Mouse (Mus musculus): ENCODE results near the gene Ostc. TPM values are rescaled to one million over a fixed set of nuclear protein-coding genes. Genes with fewer than 3 reads are reported as not detected.

Ostc gene
- polyA plus RNA-seq, 1 experiment from 2014 or later: 359 TPM

- DNase-seq (ENCODE audit: low spot score): no peak
- no peak for TF ChIP-seq CTCF (IDR thresholded peaks at IDR 0.05; ENCODE audit: low read depth)
- H3K27me3 ChIP-seq (ENCODE audit: insufficient read depth, low read length): no peaks in the 10 kb centered on the region
- H3K4me3 ChIP-seq (replicated peaks; ENCODE audit: low read depth, low read length): no peak overlapping the region
- no peak for ATAC-seq (replicated peaks; ENCODE audit: low FRiP score, low read depth)
- H3K4me1 ChIP-seq (replicated peaks; ENCODE audit: insufficient read depth, low read length): peaks cover 4% of the 10 kb centered on the region
- H3K36me3 ChIP-seq (ENCODE audit: insufficient read depth, low read length): no peaks in the 10 kb centered on the region
- no peak overlapping the region for H3K4me2 ChIP-seq (ENCODE audit: low read length)
- no peaks in the 10 kb centered on the region for H3K9me3 ChIP-seq (replicated peaks; ENCODE audit: low read length)
- WGBS: 37% methylated on average over 6 of the region's 6 CpGs
- no peak overlapping the region for H3K9ac ChIP-seq (ENCODE audit: low read depth, low read length)
- H3K27ac ChIP-seq: no peak overlapping the region
Observed at GRCm38 (mm10) chr3:130712891-130713290, 3.6 kb upstream of the Ostc start.

DNA sequence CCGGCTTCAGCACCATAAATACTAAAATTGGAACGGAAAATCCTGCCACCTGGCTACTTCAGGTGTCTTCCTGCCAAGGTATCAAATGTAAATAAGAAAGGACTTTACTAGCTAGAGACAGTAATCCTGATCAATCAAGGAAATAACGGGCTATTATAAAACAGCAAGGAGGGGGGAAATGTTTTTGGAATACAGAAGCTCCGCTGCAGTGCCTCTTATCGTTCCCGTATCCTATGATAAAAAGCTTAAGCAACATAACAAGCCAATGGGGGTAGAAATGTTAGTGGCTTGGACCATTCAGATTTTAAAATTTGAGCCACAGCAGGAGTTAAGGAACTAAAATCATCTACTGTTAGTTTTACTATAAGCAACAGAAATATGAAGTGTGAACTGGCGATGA, 859 bp upstream of the Ostc start:
- Histone ChIP-seq H3K27ac (no peak overlapping the region), H3K36me3 (ENCODE audit: insufficient read depth, low read length) (0 out of 2 replicates have a peak, but pooled peaks cover under 1% of the 10 kb centered on the region), H3K4me2 (ENCODE audit: low read length) (peak overlapping the region; percentile 78), H3K9me3 (replicated peaks; ENCODE audit: low read length) (no peaks in the 10 kb centered on the region), H3K27me3 (ENCODE audit: insufficient read depth, low read length) (no peaks in the 10 kb centered on the region), H3K4me3 (replicated peaks; ENCODE audit: low read depth, low read length) (no peak overlapping the region), H3K4me1 (replicated peaks; ENCODE audit: insufficient read depth, low read length) (peaks cover 9% of the 10 kb centered on the region), H3K9ac (ENCODE audit: low read depth, low read length) (no peak overlapping the region)
- ATAC-seq (replicated peaks; ENCODE audit: low FRiP score, low read depth) (no peak), DNase-seq (ENCODE audit: low spot score) (no peak)
- TF ChIP-seq CTCF (IDR thresholded peaks at IDR 0.05; ENCODE audit: low read depth): no peak
- 49% methylated on average over 7 of the region's 7 CpGs for WGBS

- Histone ChIP-seq H3K9me3 (replicated peaks; ENCODE audit: low read length) (no peaks in the 10 kb centered on the region), H3K27ac (peak overlapping the region; percentile 85), H3K9ac (ENCODE audit: low read depth, low read length) (peak overlapping the region; percentile 79), H3K36me3 (ENCODE audit: insufficient read depth, low read length) (0 out of 2 replicates have a peak, but pooled peaks cover 3% of the 10 kb centered on the region), H3K4me1 (replicated peaks; ENCODE audit: insufficient read depth, low read length) (peaks cover 9% of the 10 kb centered on the region), H3K4me2 (ENCODE audit: low read length) (peak overlapping the region; percentile 78), H3K4me3 (replicated peaks; ENCODE audit: low read depth, low read length) (peak overlapping the region; percentile 87), H3K27me3 (ENCODE audit: insufficient read depth, low read length) (no peaks in the 10 kb centered on the region)
- DNase-seq (ENCODE audit: low spot score) (peak; percentile 46), ATAC-seq (replicated peaks; ENCODE audit: low FRiP score, low read depth) (no peak)
- TF ChIP-seq CTCF (IDR thresholded peaks at IDR 0.05; ENCODE audit: low read depth): no peak
- whole genome bisulfite sequencing: under 1% methylated on average over 5 of the region's 5 CpGs
Observed at GRCm38 (mm10) chr3:130708529-130708928, 715 bp downstream of the Ostc start.

GRCm38 (mm10) chr3:130702289-130702688, 7.0 kb downstream of the Ostc start:
- Histone ChIP-seq H3K27me3 (ENCODE audit: insufficient read depth, low read length) (no peaks in the 10 kb centered on the region), H3K9me3 (replicated peaks; ENCODE audit: low read length) (no peaks in the 10 kb centered on the region), H3K9ac (ENCODE audit: low read depth, low read length) (no peak overlapping the region), H3K27ac (no peak overlapping the region), H3K4me2 (ENCODE audit: low read length) (no peak overlapping the region), H3K4me1 (replicated peaks; ENCODE audit: insufficient read depth, low read length) (no peaks in the 10 kb centered on the region), H3K36me3 (ENCODE audit: insufficient read depth, low read length) (peaks cover 31% of the 10 kb centered on the region), H3K4me3 (replicated peaks; ENCODE audit: low read depth, low read length) (no peak overlapping the region)
- no peak for DNase-seq (ENCODE audit: low spot score)
- no peak for TF ChIP-seq CTCF (IDR thresholded peaks at IDR 0.05; ENCODE audit: low read depth)
- no peak for ATAC-seq (replicated peaks; ENCODE audit: low FRiP score, low read depth)
- WGBS: 80% methylated on average over 6 of the region's 6 CpGs

GRCm38 (mm10) chr3:130697622-130698021, 11.6 kb downstream of the Ostc start:
- H3K4me1 ChIP-seq (replicated peaks; ENCODE audit: insufficient read depth, low read length): no peaks in the 10 kb centered on the region
- no peak overlapping the region for H3K27ac ChIP-seq
- ATAC-seq (replicated peaks; ENCODE audit: low FRiP score, low read depth) (no peak), DNase-seq (ENCODE audit: low spot score) (no peak)
- no peaks in the 10 kb centered on the region for H3K9me3 ChIP-seq (replicated peaks; ENCODE audit: low read length)
- no peaks in the 10 kb centered on the region for H3K27me3 ChIP-seq (ENCODE audit: insufficient read depth, low read length)
- H3K4me2 ChIP-seq (ENCODE audit: low read length): no peak overlapping the region
- H3K9ac ChIP-seq (ENCODE audit: low read depth, low read length): no peak overlapping the region
- no peak overlapping the region for H3K4me3 ChIP-seq (replicated peaks; ENCODE audit: low read depth, low read length)
- no peak for TF ChIP-seq CTCF (IDR thresholded peaks at IDR 0.05; ENCODE audit: low read depth)
- peaks cover 32% of the 10 kb centered on the region for H3K36me3 ChIP-seq (ENCODE audit: insufficient read depth, low read length)
- WGBS: 80% methylated on average over 4 of the region's 4 CpGs

- no peak for ATAC-seq (replicated peaks; ENCODE audit: low FRiP score, low read depth)
- Histone ChIP-seq H3K4me3 (replicated peaks; ENCODE audit: low read depth, low read length) (no peak overlapping the region), H3K36me3 (ENCODE audit: insufficient read depth, low read length) (peaks cover 15% of the 10 kb centered on the region), H3K4me1 (replicated peaks; ENCODE audit: insufficient read depth, low read length) (peaks cover 10% of the 10 kb centered on the region; the same call in 1 of the 2 replicates), H3K9me3 (replicated peaks; ENCODE audit: low read length) (no peaks in the 10 kb centered on the region), H3K9ac (ENCODE audit: low read depth, low read length) (no peak overlapping the region), H3K27ac (no peak overlapping the region), H3K27me3 (ENCODE audit: insufficient read depth, low read length) (no peaks in the 10 kb centered on the region), H3K4me2 (ENCODE audit: low read length) (no peak overlapping the region)
- DNase-seq (ENCODE audit: low spot score): no peak
- TF ChIP-seq CTCF (IDR thresholded peaks at IDR 0.05; ENCODE audit: low read depth): no peak
- WGBS: 90% methylated on average over 7 of the region's 7 CpGs
Observed at GRCm38 (mm10) chr3:130694705-130695104, 14.5 kb downstream of the Ostc start.

GRCm38 (mm10) chr3:130694041-130694593, 15.1 kb downstream of the Ostc start:
- TF ChIP-seq CTCF (IDR thresholded peaks at IDR 0.05; ENCODE audit: low read depth): peak; percentile 77
- H3K9ac ChIP-seq (ENCODE audit: low read depth, low read length): no peak overlapping the region
- no peaks in the 10 kb centered on the region for H3K9me3 ChIP-seq (replicated peaks; ENCODE audit: low read length)
- 67% methylated on average over 9 of the region's 9 CpGs for WGBS
- peaks cover 10% of the 10 kb centered on the region; the same call in 1 of the 2 replicates for H3K4me1 ChIP-seq (replicated peaks; ENCODE audit: insufficient read depth, low read length)
- no peak overlapping the region for H3K4me2 ChIP-seq (ENCODE audit: low read length)
- H3K27ac ChIP-seq: no peak overlapping the region
- H3K36me3 ChIP-seq (ENCODE audit: insufficient read depth, low read length): peaks cover 14% of the 10 kb centered on the region; the same call in 1 of the 2 replicates
- DNase-seq (ENCODE audit: low spot score): peak; percentile 81
- H3K4me3 ChIP-seq (replicated peaks; ENCODE audit: low read depth, low read length): no peak overlapping the region
- H3K27me3 ChIP-seq (ENCODE audit: insufficient read depth, low read length): no peaks in the 10 kb centered on the region
- ATAC-seq (replicated peaks; ENCODE audit: low FRiP score, low read depth): no peak

Measured in kidney, postnatal 0 days (tissue).